22 mouse cellular contexts compared by ENCODE assay signal in the genomic region with DNA sequence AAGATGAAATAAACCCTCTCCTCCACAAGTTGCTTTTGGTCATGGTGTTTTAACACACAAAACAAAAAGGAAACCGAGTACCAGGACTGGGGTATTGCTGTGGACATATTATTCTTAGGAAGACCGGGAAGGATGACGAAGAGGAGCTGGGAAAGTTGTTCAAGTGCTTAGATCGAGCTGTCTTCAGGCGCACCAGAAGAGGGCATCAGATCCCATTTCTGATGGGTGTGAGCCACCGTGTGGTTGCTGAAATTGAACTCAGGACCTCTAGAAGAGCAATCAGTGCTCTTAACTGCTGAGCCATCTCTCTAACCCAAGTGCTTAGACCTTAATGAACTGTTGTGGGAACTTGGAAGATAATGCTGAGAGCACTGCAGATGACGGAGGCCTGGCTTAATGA. TPM values are rescaled to one million over a fixed set of nuclear protein-coding genes. Genes with fewer than 3 reads are reported as not detected.
DNase-seq lines count a peak whose midpoint lies in the region; ATAC-seq and TF ChIP-seq lines count a peak whose summit lies in the region.
"Had no signal": no experiment of that assay in that cellular context is flagged by ENCODE, and none has a peak within 500 bp of the region (broad histone marks: within the 10 kb centered on the region; RNA-seq: fewer than 3 reads in every experiment).

No protein-coding gene starts in this region.

- no peak for DNase-seq in embryonic facial prominence, embryonic 14.5 days (ENCODE audit: low spot score)
- DNase-seq in embryonic facial prominence, embryonic 10.5 days (ENCODE audit: low spot score), result no peak
- DNase-seq in layer of hippocampus, adult 2 months (ENCODE audit: low spot score in 2 of 2), result no peak
- no peak for DNase-seq in layer of hippocampus, postnatal 14 days (ENCODE audit: low spot score in 2 of 2)
- peak; percentile 59 for DNase-seq in 3T3-L1 (ENCODE audit: low read depth, low spot score)
- DNase-seq in R1 (ENCODE audit: low read depth, low spot score), result peak; percentile 22
- no peak for DNase-seq in limb, embryonic 10.5 days (ENCODE audit: low spot score)
- DNase-seq in Muller cell, postnatal 12 days (ENCODE audit: inconsistent ontology term), result no peak
- DNase-seq: adrenal gland, adult 8-10 months; cerebellum, adult 2 months; gastrocnemius, postnatal 36 days; heart, postnatal 36 days; midbrain, embryonic 14.5 days; retina, postnatal 1 day; right cerebral cortex, postnatal 4 days had no signal

- 0 out of 2 replicates have a peak overlapping the region, but pooled peaks have one; percentile 6 for H3K9ac ChIP-seq in embryonic facial prominence, embryonic 14.5 days (ENCODE audit: low read depth, low read length)
- H3K9ac ChIP-seq: embryonic facial prominence, embryonic 12.5 days; heart, embryonic 12.5 days; hindbrain, embryonic 15.5 days; kidney, embryonic 15.5 days; limb, embryonic 12.5 days; lung, embryonic 15.5 days had no signal

- no peak overlapping the region for H3K4me3 ChIP-seq in embryonic facial prominence, embryonic 14.5 days (ENCODE audit: low read depth, low read length)
- no peak overlapping the region for H3K4me3 ChIP-seq in embryonic facial prominence, embryonic 10.5 days
- no peak overlapping the region for H3K4me3 ChIP-seq in layer of hippocampus, adult 2 months
- no peak overlapping the region for H3K4me3 ChIP-seq in limb, embryonic 10.5 days
- H3K4me3 ChIP-seq: embryonic facial prominence, embryonic 12.5 days; forebrain, embryonic 10.5 days; heart, embryonic 12.5 days; hindbrain, embryonic 15.5 days; kidney, embryonic 15.5 days; limb, embryonic 12.5 days; lung, embryonic 15.5 days had no signal

- peak; percentile 66 for TF ChIP-seq CTCF in layer of hippocampus, adult 2 months (conservative IDR thresholded peaks at IDR 0.05)

- ATAC-seq in embryonic facial prominence, embryonic 14.5 days (ENCODE audit: low read depth), result no peak

- H3K4me1 ChIP-seq in embryonic facial prominence, embryonic 14.5 days (ENCODE audit: control insufficient read depth, insufficient read depth, low read length), result peaks cover 9% of the 10 kb centered on the region
- H3K4me1 ChIP-seq in embryonic facial prominence, embryonic 10.5 days, result peaks cover 23% of the 10 kb centered on the region
- peaks cover 13% of the 10 kb centered on the region for H3K4me1 ChIP-seq in limb, embryonic 10.5 days

- WGBS in embryonic facial prominence, embryonic 14.5 days, result 49% methylated on average over 7 of the region's 7 CpGs
- 44% methylated on average over 7 of the region's 7 CpGs for WGBS in embryonic facial prominence, embryonic 10.5 days
- WGBS in limb, embryonic 10.5 days, result 46% methylated on average over 7 of the region's 7 CpGs

- H3K27me3 ChIP-seq in embryonic facial prominence, embryonic 14.5 days (replicated peaks; ENCODE audit: control insufficient read depth, insufficient read depth, low read length), result no peaks in the 10 kb centered on the region
- no peaks in the 10 kb centered on the region for H3K27me3 ChIP-seq in embryonic facial prominence, embryonic 10.5 days (replicated peaks; ENCODE audit: low read depth, poor library complexity, severe bottlenecking)
- H3K27me3 ChIP-seq in limb, embryonic 10.5 days (ENCODE audit: low read depth, poor library complexity, severe bottlenecking), result no peaks in the 10 kb centered on the region
- H3K27me3 ChIP-seq: embryonic facial prominence, embryonic 12.5 days; heart, embryonic 12.5 days; kidney, embryonic 15.5 days; limb, embryonic 12.5 days; lung, embryonic 15.5 days had no signal

- no peak overlapping the region for H3K4me2 ChIP-seq in embryonic facial prominence, embryonic 14.5 days (ENCODE audit: low read depth, low read length)
- H3K4me2 ChIP-seq: embryonic facial prominence, embryonic 12.5 days; heart, embryonic 12.5 days; hindbrain, embryonic 15.5 days; kidney, embryonic 15.5 days; limb, embryonic 12.5 days; lung, embryonic 15.5 days had no signal

- peaks cover 17% of the 10 kb centered on the region; the same call in 1 of the 2 replicates for H3K36me3 ChIP-seq in embryonic facial prominence, embryonic 14.5 days (ENCODE audit: control insufficient read depth, insufficient read depth, low read length)
- peaks cover 18% of the 10 kb centered on the region for H3K36me3 ChIP-seq in embryonic facial prominence, embryonic 10.5 days (replicated peaks)
- peaks cover 18% of the 10 kb centered on the region for H3K36me3 ChIP-seq in limb, embryonic 10.5 days

- H3K27ac ChIP-seq in embryonic facial prominence, embryonic 14.5 days (replicated peaks; ENCODE audit: low read depth, low read length), result no peak overlapping the region
- H3K27ac ChIP-seq in embryonic facial prominence, embryonic 10.5 days (replicated peaks), result no peak overlapping the region
- H3K27ac ChIP-seq in layer of hippocampus, adult 2 months, result no peak overlapping the region
- H3K27ac ChIP-seq in limb, embryonic 10.5 days, result no peak overlapping the region
- H3K27ac ChIP-seq: embryonic facial prominence, embryonic 12.5 days; forebrain, embryonic 10.5 days; hindbrain, embryonic 15.5 days; kidney, embryonic 15.5 days; limb, embryonic 12.5 days; lung, embryonic 15.5 days had no signal

- H3K9me3 ChIP-seq in embryonic facial prominence, embryonic 14.5 days (ENCODE audit: control insufficient read depth, low read length), result no peaks in the 10 kb centered on the region
- H3K9me3 ChIP-seq in embryonic facial prominence, embryonic 10.5 days, result no peaks in the 10 kb centered on the region
- H3K9me3 ChIP-seq in limb, embryonic 10.5 days (replicated peaks), result no peaks in the 10 kb centered on the region
- H3K9me3 ChIP-seq: embryonic facial prominence, embryonic 12.5 days; forebrain, embryonic 10.5 days; heart, embryonic 12.5 days; hindbrain, embryonic 15.5 days; kidney, embryonic 15.5 days; limb, embryonic 12.5 days; lung, embryonic 15.5 days had no signal

RNA-seq across cellular contexts. Expression of a gene that starts 2.7 kb away (rescaled TPM):
- 79.9 and 81.1 TPM in 2 replicates for polyA plus RNA-seq in embryonic facial prominence, embryonic 14.5 days (2014; fragmentation: Nextera tagmentation; extraction: Ambion mirVana)
- polyA plus RNA-seq in embryonic facial prominence, embryonic 10.5 days (2016; fragmentation: Nextera tagmentation; extraction: Ambion mirVana), result 106 and 111 TPM in 2 replicates
- total RNA-seq in layer of hippocampus, adult 2 months (2021), result 10 to 100 TPM; 74.7 to 86.1 TPM
- 10 to 100 TPM; 78.0 to 85.6 TPM for total RNA-seq in layer of hippocampus, postnatal 14 days (2021)
- 109 TPM in 2 replicates for polyA plus RNA-seq in limb, embryonic 10.5 days (2016; fragmentation: Nextera tagmentation; extraction: Ambion mirVana)

RNA-seq across cellular contexts. Expression of a gene that starts 8.8 kb away (rescaled TPM):
- polyA plus RNA-seq in embryonic facial prominence, embryonic 14.5 days (2014; fragmentation: Nextera tagmentation; extraction: Ambion mirVana), result 16.3 and 17.6 TPM in 2 replicates
- polyA plus RNA-seq in embryonic facial prominence, embryonic 10.5 days (2016; fragmentation: Nextera tagmentation; extraction: Ambion mirVana), result 6.1 and 6.3 TPM in 2 replicates
- 10 to 100 TPM in 1 of 2 experiments, 1 to 10 TPM in 1; 9.6 to 11.3 TPM for total RNA-seq in layer of hippocampus, adult 2 months (2021)
- 10 to 100 TPM; 12.6 to 13.7 TPM for total RNA-seq in layer of hippocampus, postnatal 14 days (2021)
- polyA plus RNA-seq in limb, embryonic 10.5 days (2016; fragmentation: Nextera tagmentation; extraction: Ambion mirVana), result 9.9 and 10.3 TPM in 2 replicates

RNA-seq across cellular contexts. Expression of a gene that starts 16.3 kb away (rescaled TPM):
- 20.3 and 22.3 TPM in 2 replicates for polyA plus RNA-seq in embryonic facial prominence, embryonic 14.5 days (2014; fragmentation: Nextera tagmentation; extraction: Ambion mirVana)
- polyA plus RNA-seq in embryonic facial prominence, embryonic 10.5 days (2016; fragmentation: Nextera tagmentation; extraction: Ambion mirVana), result 13.6 and 15.9 TPM in 2 replicates
- total RNA-seq in layer of hippocampus, adult 2 months (2021), result 1 to 10 TPM; 3.9 to 4.6 TPM
- total RNA-seq in layer of hippocampus, postnatal 14 days (2021), result 1 to 10 TPM; 3.7 to 4.2 TPM
- polyA plus RNA-seq in limb, embryonic 10.5 days (2016; fragmentation: Nextera tagmentation; extraction: Ambion mirVana), result 19.1 and 19.7 TPM in 2 replicates

RNA-seq across cellular contexts. Expression of a gene that starts 16.9 kb away (rescaled TPM):
- 19.6 and 25.0 TPM in 2 replicates for polyA plus RNA-seq in embryonic facial prominence, embryonic 14.5 days (2014; fragmentation: Nextera tagmentation; extraction: Ambion mirVana)
- 28.0 and 28.8 TPM in 2 replicates for polyA plus RNA-seq in embryonic facial prominence, embryonic 10.5 days (2016; fragmentation: Nextera tagmentation; extraction: Ambion mirVana)
- 10 to 100 TPM; 17.4 to 19.0 TPM for total RNA-seq in layer of hippocampus, adult 2 months (2021)
- 10 to 100 TPM; 13.8 to 16.0 TPM for total RNA-seq in layer of hippocampus, postnatal 14 days (2021)
- polyA plus RNA-seq in limb, embryonic 10.5 days (2016; fragmentation: Nextera tagmentation; extraction: Ambion mirVana), result 24.3 and 27.3 TPM in 2 replicates

RNA-seq across cellular contexts. Expression of a gene that starts 19.0 kb away (rescaled TPM):
- polyA plus RNA-seq in embryonic facial prominence, embryonic 14.5 days (2014; fragmentation: Nextera tagmentation; extraction: Ambion mirVana), result 46.6 and 50.7 TPM in 2 replicates
- polyA plus RNA-seq in embryonic facial prominence, embryonic 10.5 days (2016; fragmentation: Nextera tagmentation; extraction: Ambion mirVana), result 83.4 and 85.3 TPM in 2 replicates
- 10 to 100 TPM; 31.0 to 32.5 TPM for total RNA-seq in layer of hippocampus, adult 2 months (2021)
- 10 to 100 TPM; 29.7 to 32.9 TPM for total RNA-seq in layer of hippocampus, postnatal 14 days (2021)
- 78.1 and 88.8 TPM in 2 replicates for polyA plus RNA-seq in limb, embryonic 10.5 days (2016; fragmentation: Nextera tagmentation; extraction: Ambion mirVana)

Comparison
In these comparisons a context has a peak if more than half of its experiments do, and no peak if none do; other contexts are left out.
1. DNase-seq: peak in 3T3-L1 (single experiment) and R1 (single experiment); none in embryonic facial prominence, embryonic 14.5 days (single experiment), embryonic facial prominence, embryonic 10.5 days (single experiment), layer of hippocampus, adult 2 months (0 of 2), layer of hippocampus, postnatal 14 days (0 of 2), limb, embryonic 10.5 days (single experiment) and Muller cell, postnatal 12 days (single experiment).